Mouse (Mus musculus) brown adipose tissue, adult 24 weeks (tissue): Measurements from ENCODE around the gene Dock8. TPM values are rescaled to one million over a fixed set of nuclear protein-coding genes. Genes with fewer than 3 reads are reported as not detected.
"Not testable (repeated sequence)": the region's sequence is repeated elsewhere in the genome, so short reads cannot be mapped to it uniquely, and the experiment has no call there.

Experiments
- H3K27ac ChIP-seq: fragments of 200-500 bp; replicated peaks from 2 replicates; pipeline ENCODE4 v1.5.1; 2012; ENCODE audit warnings: low read depth, mild to moderate bottlenecking, low read length
- H3K4me1 ChIP-seq: fragments of 200-500 bp; 2 replicates; pipeline ENCODE4 v1.6.1; 2012; ENCODE audit warnings: low read length, mixed read lengths; ENCODE audit not compliant: control insufficient read depth, insufficient read depth, insufficient read length
- H3K4me3 ChIP-seq: fragments of 200-500 bp; 2 replicates; pipeline ENCODE4 v1.5.1; 2012; ENCODE audit warnings: low read depth, mild to moderate bottlenecking, low read length, moderate library complexity; ENCODE audit not compliant: insufficient read depth
- polyA plus RNA-seq: library from polyadenylated mRNA; stranded (reverse); fragments of >200 nt; gene quantifications from 2 replicates; pipeline ENCODE4 v1.2.4, GENCODE M21; 2012; ENCODE audit not compliant: missing spikeins, insufficient read depth, insufficient read length

Dock8 gene
- polyA plus RNA-seq, 1 experiment: 42.3 TPM

- Histone ChIP-seq H3K4me1 (peaks cover 5% of the 10 kb centered on the region; the same call in 1 of the 2 replicates), H3K27ac (peak overlapping the region; percentile 8; the same call in 1 of the 2 replicates), H3K4me3 (no peak overlapping the region)
Observed at GRCm38 (mm10) chr19:24988831-24989230, 10.5 kb upstream of the Dock8 start.

GRCm38 (mm10) chr19:24990138-24990822 is 9.1 kb upstream of the Dock8 start:
- Histone ChIP-seq H3K4me3 (no peak overlapping the region), H3K27ac (no peak overlapping the region), H3K4me1 (peaks cover 5% of the 10 kb centered on the region; the same call in 1 of the 2 replicates)

GRCm38 (mm10) chr19:24993526-24993925 is 5.8 kb upstream of the Dock8 start:
- Histone ChIP-seq H3K4me1 (no peaks in the 10 kb centered on the region; the same call in 1 of the 2 replicates), H3K4me3 (no peak overlapping the region), H3K27ac (no peak overlapping the region)

- peak overlapping the region; percentile 20; the same call in 1 of the 2 replicates for H3K27ac ChIP-seq
- H3K4me1 ChIP-seq: no peaks in the 10 kb centered on the region; the same call in 1 of the 2 replicates
- no peak overlapping the region for H3K4me3 ChIP-seq
Observed at GRCm38 (mm10) chr19:24994900-24995299, 4.4 kb upstream of the Dock8 start.

- Histone ChIP-seq H3K4me3 (no peak overlapping the region), H3K27ac (no peak overlapping the region), H3K4me1 (no peaks in the 10 kb centered on the region; the same call in 1 of the 2 replicates)
Observed at GRCm38 (mm10) chr19:24996815-24997704, 2.3 kb upstream of the Dock8 start.

GRCm38 (mm10) chr19:24998561-24998960 is 773 bp upstream of the Dock8 start:
- H3K4me3 ChIP-seq: no peak overlapping the region
- no peaks in the 10 kb centered on the region; the same call in 1 of the 2 replicates for H3K4me1 ChIP-seq
- no peak overlapping the region for H3K27ac ChIP-seq

- Histone ChIP-seq H3K4me3 (peak overlapping the region; percentile 80), H3K27ac (no peak overlapping the region), H3K4me1 (no peaks in the 10 kb centered on the region; the same call in 1 of the 2 replicates)
Observed at GRCm38 (mm10) chr19:25000153-25000552, 819 bp downstream of the Dock8 start.

- Histone ChIP-seq H3K27ac (no peak overlapping the region; the same call in 1 of the 2 replicates), H3K4me3 (peak overlapping the region; percentile 21; the same call in 1 of the 2 replicates), H3K4me1 (no peaks in the 10 kb centered on the region)
Observed at GRCm38 (mm10) chr19:25002032-25002431, 2.7 kb downstream of the Dock8 start.

- H3K27ac ChIP-seq: no peak overlapping the region
Observed at GRCm38 (mm10) chr19:25002828-25003227, 3.5 kb downstream of the Dock8 start.

GRCm38 (mm10) chr19:25003810-25004209 is 4.5 kb downstream of the Dock8 start:
- Histone ChIP-seq H3K4me3 (no peak overlapping the region), H3K4me1 (no peaks in the 10 kb centered on the region), H3K27ac (no peak overlapping the region)

More at GRCm38 (mm10) chr19:25002828-25003227, 3.5 kb downstream of the Dock8 start:
- no peaks in the 10 kb centered on the region for H3K4me1 ChIP-seq
- H3K4me3 ChIP-seq: no peak overlapping the region

GRCm38 (mm10) chr19:25006686-25007085 is 7.4 kb downstream of the Dock8 start:
- H3K27ac ChIP-seq: no peak overlapping the region
- H3K4me1 ChIP-seq: no peaks in the 10 kb centered on the region

GRCm38 (mm10) chr19:25008509-25008908 is 9.2 kb downstream of the Dock8 start:
- Histone ChIP-seq H3K4me1 (no peaks in the 10 kb centered on the region), H3K4me3 (no peak overlapping the region), H3K27ac (no peak overlapping the region)

More at GRCm38 (mm10) chr19:25006686-25007085, 7.4 kb downstream of the Dock8 start:
- no peak overlapping the region for H3K4me3 ChIP-seq

GRCm38 (mm10) chr19:25022766-25023165 is 23.4 kb downstream of the Dock8 start:
- Histone ChIP-seq H3K4me3 (no peak overlapping the region), H3K27ac (no peak overlapping the region), H3K4me1 (no peaks in the 10 kb centered on the region; the same call in 1 of the 2 replicates)

- no peak overlapping the region; the same call in 1 of the 2 replicates for H3K27ac ChIP-seq
- no peak overlapping the region for H3K4me3 ChIP-seq
- H3K4me1 ChIP-seq: no peaks in the 10 kb centered on the region
Observed at GRCm38 (mm10) chr19:25031765-25032164, 32.4 kb downstream of the Dock8 start.

- H3K4me3 ChIP-seq, H3K4me1 ChIP-seq, H3K27ac ChIP-seq: not testable (repeated sequence)
Observed at GRCm38 (mm10) chr19:25033008-25033407, 33.7 kb downstream of the Dock8 start.
